Mouse (Mus musculus): ENCODE data around the gene Denr.

Denr gene

GRCm38 (mm10) chr5:123969216-123969615 is 62.2 kb downstream of the Denr start:
- no peak for DNase-seq (ENCODE audit: low read depth, low spot score)

- no peak for DNase-seq (ENCODE audit: low read depth, low spot score)
These were observed 63.6 kb downstream of the Denr start for GRCm38 (mm10) chr5:123970576-123970975.

DNA sequence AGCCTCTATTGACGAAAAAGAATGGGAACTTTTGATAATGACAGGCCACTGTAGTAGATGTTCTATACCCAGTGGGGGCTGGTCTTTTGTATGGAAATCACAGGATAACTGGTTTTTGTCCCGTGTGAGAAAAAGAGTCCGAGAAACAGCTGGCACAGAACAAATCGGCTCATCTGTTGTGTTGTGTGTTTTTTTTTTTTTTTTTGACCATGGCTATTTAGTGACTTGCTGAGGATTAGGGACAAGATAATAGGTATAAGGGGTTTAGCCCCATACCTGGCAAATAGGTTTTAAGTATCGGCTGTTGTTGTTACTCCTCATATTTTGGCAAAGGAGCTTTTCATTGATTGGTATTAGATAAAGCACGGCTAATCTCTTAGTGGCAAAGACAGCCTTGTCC is 65.5 kb downstream of the Denr start:
- no peak for DNase-seq (ENCODE audit: low read depth, low spot score)

GRCm38 (mm10) chr5:123973299-123974178 is 66.6 kb downstream of the Denr start, which contains the start of gene Hip1r:
Hip1r (plus strand) TSS chr5:123973628.
- no peak for DNase-seq (ENCODE audit: low read depth, low spot score)

DNA sequence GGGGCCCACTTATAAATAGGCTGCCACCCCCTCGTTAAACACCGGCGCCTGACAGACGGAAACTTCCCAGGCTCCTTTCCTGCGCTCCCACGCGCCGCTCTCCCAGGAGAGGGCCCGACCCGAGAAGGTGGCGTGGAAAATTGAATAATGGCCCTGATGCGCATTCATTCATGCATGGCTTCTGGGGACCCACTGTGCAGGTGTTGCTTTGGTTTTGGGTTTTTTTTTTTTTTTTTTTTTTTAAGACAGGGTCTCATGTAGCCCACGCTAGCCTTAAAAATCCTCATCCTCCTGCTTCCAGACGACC is 67.2 kb downstream of the Denr start:
- no peak for DNase-seq (ENCODE audit: low read depth, low spot score)

DNA sequence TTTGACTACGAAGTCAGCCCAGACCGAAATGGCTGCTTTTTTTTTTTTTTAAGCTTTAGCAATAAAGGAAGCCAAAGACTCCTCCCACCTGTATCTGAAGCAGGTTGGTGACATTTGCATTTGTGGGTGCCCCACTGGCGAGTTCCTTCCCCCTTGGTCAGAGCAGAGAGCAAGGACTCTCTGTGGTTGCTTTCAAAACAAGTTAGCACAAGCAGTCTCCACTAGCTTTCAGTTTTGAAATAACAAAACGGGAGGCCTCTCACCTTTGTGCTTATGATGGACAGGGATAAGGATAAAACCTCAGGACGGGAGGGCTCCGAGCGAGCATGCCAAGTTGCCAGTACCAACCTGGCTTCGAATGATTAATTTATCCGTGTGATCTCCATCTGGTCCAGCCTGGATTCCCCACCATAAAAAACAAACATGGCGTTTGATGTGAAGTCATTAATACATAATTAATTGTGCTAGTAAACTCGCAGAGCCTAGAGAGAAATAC is 67.7 kb downstream of the Denr start:
- DNase-seq (ENCODE audit: low read depth, low spot score): no peak

DNA sequence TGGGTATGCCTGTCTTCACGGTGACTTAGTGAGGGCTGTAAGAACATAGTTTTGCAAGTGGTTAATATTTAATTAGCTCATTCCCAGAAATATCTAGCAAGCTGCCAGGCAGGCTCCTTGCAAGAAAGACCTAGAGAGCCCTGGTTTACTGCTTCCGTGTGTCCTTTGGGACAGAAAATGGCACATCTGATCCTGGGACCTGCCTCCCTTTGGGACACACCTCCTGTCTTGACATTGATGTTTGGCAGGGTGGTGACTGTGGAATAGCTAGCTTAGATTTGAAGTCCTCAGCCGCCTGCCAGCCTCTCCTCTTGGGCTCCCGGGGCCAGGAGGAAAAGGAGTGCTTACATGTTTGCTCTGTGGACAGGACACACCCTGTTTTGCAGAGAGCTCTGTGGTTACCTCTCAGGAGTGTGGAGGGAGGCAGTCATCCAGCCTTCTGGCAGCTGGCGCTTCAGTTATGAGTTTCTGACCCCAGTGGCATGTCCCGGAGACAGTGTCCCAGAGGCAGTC is 68.7 kb downstream of the Denr start:
- no peak for DNase-seq (ENCODE audit: low read depth, low spot score)

GRCm38 (mm10) chr5:123977231-123977630 is 70.3 kb downstream of the Denr start:
- no peak for DNase-seq (ENCODE audit: low read depth, low spot score)

DNA sequence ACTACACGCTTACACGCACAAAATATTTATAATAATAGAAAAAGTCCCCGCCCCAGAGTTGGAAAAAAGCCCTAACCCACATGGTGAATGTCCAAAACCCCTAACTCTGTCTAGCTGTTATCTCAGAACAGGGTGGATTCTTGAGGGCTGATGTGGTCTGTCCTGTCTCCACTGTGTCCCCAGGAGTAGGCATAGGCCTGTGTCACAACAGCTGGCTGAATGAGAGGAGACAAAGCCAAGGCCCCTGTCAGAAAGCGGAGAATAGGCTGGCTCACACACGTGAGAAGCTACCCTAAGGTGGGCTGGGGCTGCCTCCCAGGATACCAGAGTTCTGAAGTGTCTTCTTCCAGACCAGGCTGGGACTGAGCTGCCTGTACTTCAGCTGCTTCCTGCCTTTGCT is 71.2 kb downstream of the Denr start:
- no peak for DNase-seq (ENCODE audit: low read depth, low spot score)

Data from embryo, embryonic 11.5 days (tissue).